Mouse (Mus musculus) lung, adult 2 months (tissue): ENCODE results near the gene Zbtb49. TPM values are rescaled to one million over a fixed set of nuclear protein-coding genes. Genes with fewer than 3 reads are reported as not detected.
A peak's percentile ranks its signal among the peaks of the same experiment; 100 is the strongest.

Experiments used
- DNase-seq: peaks from one replicate; pipeline ENCODE4 v3.0.0; 2022
- H3K4me1 ChIP-seq: fragments of 200-500 bp; 2 replicates; pipeline ENCODE4 v1.6.1; 2011; ENCODE audit warnings: low read length; ENCODE audit not compliant: control insufficient read depth, insufficient read depth
- H3K4me3 ChIP-seq: fragments of 200-500 bp; replicated peaks from 2 replicates; pipeline ENCODE3; 2011; ENCODE audit warnings: low read depth, mild to moderate bottlenecking, control low read depth, low read length; ENCODE audit errors: extremely low read depth
- CTCF ChIP-seq: fragments of 200-500 bp; IDR thresholded peaks from 2 replicates; pipeline ENCODE4 v1.5.1; 2011; ENCODE audit warnings: mild to moderate bottlenecking, low read length, control low read depth; ENCODE audit not compliant: insufficient read depth
- POLR2A ChIP-seq: fragments of 200-500 bp; IDR thresholded peaks from 2 replicates; pipeline ENCODE4 v1.6.1; 2011; ENCODE audit warnings: low read depth, mild to moderate bottlenecking, control low read depth, low read length, borderline replicate concordance; ENCODE audit errors: extremely low read depth
- WGBS: fragments of 180-500 bp; shearing (Covaris S2); methylation state at CpG from one replicate; pipeline ENCODE4 v1.1.7; 2018; 5-methylcytosine and 5-hydroxymethylcytosine counted together
- polyA plus RNA-seq: library from polyadenylated mRNA; depleted of rRNA; stranded (reverse); fragments of >200 nt; gene quantifications from 2 replicates; pipeline ENCODE4 v1.2.3, GENCODE M21; 2012

Gene Zbtb49
- polyA plus RNA-seq, 1 experiment, result 18.9 TPM

- WGBS, result 91% methylated on average over 3 of the region's 3 CpGs
- H3K4me3 ChIP-seq, result no peak overlapping the region
- no peak for DNase-seq
- TF ChIP-seq POLR2A (no peak), CTCF (no peak)
- no peaks in the 10 kb centered on the region for H3K4me1 ChIP-seq
Measured at GRCm38 (mm10) chr5:38241473-38241834, 21.2 kb upstream of the Zbtb49 start.

GRCm38 (mm10) chr5:38240727-38241472 is 20.6 kb upstream of the Zbtb49 start:
- no peak for DNase-seq
- Histone ChIP-seq H3K4me3 (no peak overlapping the region), H3K4me1 (no peaks in the 10 kb centered on the region)
- TF ChIP-seq CTCF (no peak), POLR2A (no peak)
- 54% methylated on average over 5 of the region's 5 CpGs for WGBS

- H3K4me3 ChIP-seq, result no peak overlapping the region
- WGBS, result 98% methylated on average over 2 of the region's 2 CpGs
- no peak for DNase-seq
- H3K4me1 ChIP-seq, result no peaks in the 10 kb centered on the region
- TF ChIP-seq CTCF (no peak), POLR2A (no peak)
Measured at GRCm38 (mm10) chr5:38236627-38237026, 16.4 kb upstream of the Zbtb49 start.

GRCm38 (mm10) chr5:38235422-38235821 is 15.2 kb upstream of the Zbtb49 start:
- WGBS, result 71% methylated on average over 4 of the region's 4 CpGs
- Histone ChIP-seq H3K4me3 (no peak overlapping the region), H3K4me1 (no peaks in the 10 kb centered on the region)
- TF ChIP-seq CTCF (peak; percentile 75), POLR2A (no peak)
- peak; percentile 51 for DNase-seq

GRCm38 (mm10) chr5:38219771-38220307 is 418 bp downstream of the Zbtb49 start:
- Histone ChIP-seq H3K4me1 (peaks cover 2% of the 10 kb centered on the region; the same call in 1 of the 2 replicates), H3K4me3 (peak overlapping the region; percentile 87)
- WGBS, result under 1% methylated on average over 35 of the region's 35 CpGs
- DNase-seq, result no peak
- TF ChIP-seq CTCF (no peak), POLR2A (no peak)

- Histone ChIP-seq H3K4me3 (no peak overlapping the region), H3K4me1 (no peaks in the 10 kb centered on the region)
- TF ChIP-seq CTCF (no peak), POLR2A (no peak)
- no peak for DNase-seq
- WGBS, result 77% methylated on average over 6 of the region's 6 CpGs
Measured at GRCm38 (mm10) chr5:38213009-38213408, 7.2 kb downstream of the Zbtb49 start.

- TF ChIP-seq POLR2A (no peak), CTCF (no peak)
- 79% methylated on average over 8 of the region's 8 CpGs for WGBS
- no peak for DNase-seq
- H3K4me3 ChIP-seq, result no peak overlapping the region
- H3K4me1 ChIP-seq, result no peaks in the 10 kb centered on the region
Measured at GRCm38 (mm10) chr5:38211691-38212090, 8.6 kb downstream of the Zbtb49 start.

GRCm38 (mm10) chr5:38208985-38209384 is 11.3 kb downstream of the Zbtb49 start:
- 59% methylated on average over 8 of the region's 8 CpGs for WGBS
- DNase-seq, result no peak
- no peak for TF ChIP-seq CTCF
- TF ChIP-seq POLR2A, result no peak
- no peaks in the 10 kb centered on the region for H3K4me1 ChIP-seq
- no peak overlapping the region for H3K4me3 ChIP-seq

GRCm38 (mm10) chr5:38205303-38205726 is 14.9 kb downstream of the Zbtb49 start:
- TF ChIP-seq CTCF (no peak), POLR2A (no peak)
- Histone ChIP-seq H3K4me1 (no peaks in the 10 kb centered on the region), H3K4me3 (no peak overlapping the region)
- no peak for DNase-seq
- 68% methylated on average over 7 of the region's 7 CpGs for WGBS

- WGBS, result 82% methylated on average over 2 of the region's 2 CpGs
- Histone ChIP-seq H3K4me3 (no peak overlapping the region), H3K4me1 (no peaks in the 10 kb centered on the region)
- TF ChIP-seq CTCF (no peak), POLR2A (no peak)
- DNase-seq, result no peak
Measured at GRCm38 (mm10) chr5:38199686-38200085, 20.6 kb downstream of the Zbtb49 start.
